Mouse (Mus musculus) myocyte (in vitro differentiated cells): ENCODE measurements around the gene Mctp2.

Experiments used
- CEBPB ChIP-seq: IDR thresholded peaks from 2 replicates; pipeline ENCODE4 v1.6.1; 2011; ENCODE audit warnings: mild to moderate bottlenecking, moderate library complexity; ENCODE audit not compliant: poor library complexity, insufficient read depth, severe bottlenecking
- MAX ChIP-seq: IDR thresholded peaks from one replicate; pipeline ENCODE4 v1.6.1; 2011; ENCODE audit warnings: low read depth, mild to moderate bottlenecking, control low read depth
- MYOG ChIP-seq, 3 experiments: IDR thresholded peaks; one replicate each; pipeline ENCODE4 v1.6.1; 2011; ENCODE audit warnings: control low read depth in 2 of 3, low read depth in 2 of 3, mild to moderate bottlenecking in 2 of 3; ENCODE audit not compliant: insufficient read length in 2 of 3, control insufficient read depth in 1 of 3, insufficient read depth in 1 of 3
- POLR2A ChIP-seq: IDR thresholded peaks from one replicate; pipeline ENCODE4 v1.6.1; 2011; ENCODE audit warnings: low read depth, mild to moderate bottlenecking, control low read depth, moderate library complexity; ENCODE audit not compliant: insufficient read length
- POLR2AphosphoS2 ChIP-seq: IDR thresholded peaks from one replicate; pipeline ENCODE4 v1.6.1; 2011; ENCODE audit warnings: low read depth, control low read depth; ENCODE audit not compliant: insufficient read length
- REST ChIP-seq: IDR thresholded peaks from one replicate; pipeline ENCODE4 v1.6.1; 2011; ENCODE audit warnings: mild to moderate bottlenecking, control low read depth, moderate library complexity; ENCODE audit not compliant: insufficient read depth, insufficient read length
- TCF12 ChIP-seq: IDR thresholded peaks from one replicate; pipeline ENCODE4 v1.6.1; 2011; ENCODE audit warnings: mild to moderate bottlenecking, control low read depth; ENCODE audit not compliant: poor library complexity, insufficient read depth, severe bottlenecking
- TCF3 ChIP-seq: IDR thresholded peaks from one replicate; pipeline ENCODE4 v1.6.1; 2011; ENCODE audit warnings: low read depth, control low read depth; ENCODE audit not compliant: insufficient read length
- USF1 ChIP-seq: IDR thresholded peaks from one replicate; pipeline ENCODE4 v1.6.1; 2011; ENCODE audit warnings: low read depth, mild to moderate bottlenecking, control low read depth, moderate library complexity

DNA sequence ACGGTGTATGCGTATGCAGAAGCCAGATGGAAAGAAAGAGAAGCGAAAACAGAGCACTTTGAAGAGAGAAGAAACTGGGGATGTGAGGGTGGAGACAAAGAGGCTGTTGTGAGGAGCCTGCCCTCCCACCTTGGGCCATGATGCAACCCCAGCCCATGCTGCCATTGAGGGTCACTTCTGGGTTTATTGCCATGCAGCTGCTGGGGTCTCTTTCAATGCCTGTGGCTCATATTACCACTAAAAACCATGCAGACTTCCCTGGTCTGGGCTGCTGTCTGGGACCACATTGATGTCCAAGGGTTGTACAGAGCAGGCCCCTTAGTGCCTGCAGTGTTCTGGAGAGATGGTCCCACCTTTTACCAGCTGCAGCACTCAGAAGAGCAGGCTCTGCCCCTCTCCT, 210.0 kb downstream of the Mctp2 start:
- TF ChIP-seq CEBPB (0 out of 2 replicates have a peak, but pooled peaks have one; percentile 61), MYOG (IDR thresholded peaks at IDR 0.05; ENCODE audit: control insufficient read depth in 1 of 3, insufficient read depth in 1 of 3, insufficient read length in 2 of 3, low read depth in 2 of 3) (peak in 1 of 3 experiments; percentile 38), REST (no peak), POLR2AphosphoS2 (no peak), USF1 (no peak), TCF3 (no peak), MAX (no peak), POLR2A (no peak), TCF12 (no peak)
